Mouse (Mus musculus) intestine, embryonic 16.5 days (tissue): ENCODE measurements at regions not wholly inside any gene's neighbourhood (a gene's known extent, or its start where the extent isn't known, plus 50 kb on each side); places are given as distances from the start of the nearest gene placed in this dataset.

Experiments
- ATAC-seq: fragments of 200-750 bp; cut with Nextera tagmentation; 2 replicates; pipeline ENCODE4 v1.8.0; 2017; ENCODE audit warnings: moderate TSS enrichment, moderate library complexity
- H3K27ac ChIP-seq: fragments of 300-500 bp; sonication (generic); 2 replicates; pipeline ENCODE4 v1.5.1; 2014; ENCODE audit warnings: mild to moderate bottlenecking, low read length
- H3K27me3 ChIP-seq: fragments of 300-500 bp; sonication (generic); replicated peaks from 2 replicates; pipeline ENCODE4 v1.6.1; 2014; ENCODE audit warnings: low read length, control low read depth, mixed read lengths; ENCODE audit not compliant: control insufficient read depth, insufficient read depth
- H3K36me3 ChIP-seq: fragments of 300-500 bp; sonication (generic); 2 replicates; pipeline ENCODE4 v1.6.1; 2014; ENCODE audit warnings: low read length, control low read depth; ENCODE audit not compliant: control insufficient read depth, insufficient read depth
- H3K4me1 ChIP-seq: fragments of 300-500 bp; sonication (generic); 2 replicates; pipeline ENCODE4 v1.6.1; 2014; ENCODE audit warnings: low read length, control low read depth, mixed read lengths; ENCODE audit not compliant: control insufficient read depth, insufficient read depth
- H3K4me2 ChIP-seq: fragments of 300-500 bp; sonication (generic); 2 replicates; pipeline ENCODE4 v1.6.1; 2014; ENCODE audit warnings: low read depth, low read length, control low read depth
- H3K4me3 ChIP-seq: fragments of 300-500 bp; sonication (generic); 2 replicates; pipeline ENCODE4 v1.5.1; 2014; ENCODE audit warnings: mild to moderate bottlenecking, low read length
- H3K9ac ChIP-seq: fragments of 300-500 bp; sonication (generic); 2 replicates; pipeline ENCODE4 v1.6.1; 2014; ENCODE audit warnings: low read depth, low read length
- H3K9me3 ChIP-seq: fragments of 300-500 bp; sonication (generic); 2 replicates; pipeline ENCODE4 v1.6.1; 2016; ENCODE audit warnings: low read length, control low read depth; ENCODE audit not compliant: control insufficient read depth
- WGBS: fragments of 180-500 bp; shearing (Covaris S2); extraction: QIAGEN DNeasy Blood & Tissue Kit; methylation state at CpG from one replicate; pipeline ENCODE4 v1.1.7; 2014; 5-methylcytosine and 5-hydroxymethylcytosine counted together

DNA sequence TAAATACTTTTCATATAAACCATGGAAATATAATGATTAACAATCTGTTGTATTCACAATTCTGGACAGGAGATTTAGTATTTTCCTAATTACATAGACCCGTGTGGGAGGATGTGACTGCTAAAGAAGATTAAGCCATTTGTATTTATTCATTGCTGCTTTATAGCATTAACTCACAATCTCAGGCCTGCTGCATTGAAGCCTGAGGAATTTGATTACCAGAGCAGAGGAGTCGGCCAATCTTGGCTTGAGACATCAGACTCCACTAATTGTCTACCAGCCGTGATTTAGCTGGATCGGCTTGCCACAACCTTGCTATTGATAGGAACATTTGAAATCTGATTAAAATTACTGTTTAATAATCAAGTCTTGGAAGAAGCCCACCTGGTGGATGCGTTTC lies 1007.5 kb downstream of the Adgrl2 start:
- Histone ChIP-seq H3K27ac (no peak overlapping the region), H3K9me3 (no peaks in the 10 kb centered on the region), H3K9ac (no peak overlapping the region), H3K27me3 (no peaks in the 10 kb centered on the region), H3K4me1 (no peaks in the 10 kb centered on the region), H3K36me3 (no peaks in the 10 kb centered on the region), H3K4me2 (no peak overlapping the region), H3K4me3 (no peak overlapping the region)
- WGBS, result 79% methylated on average over 5 of the region's 5 CpGs
- ATAC-seq, result no peak

DNA sequence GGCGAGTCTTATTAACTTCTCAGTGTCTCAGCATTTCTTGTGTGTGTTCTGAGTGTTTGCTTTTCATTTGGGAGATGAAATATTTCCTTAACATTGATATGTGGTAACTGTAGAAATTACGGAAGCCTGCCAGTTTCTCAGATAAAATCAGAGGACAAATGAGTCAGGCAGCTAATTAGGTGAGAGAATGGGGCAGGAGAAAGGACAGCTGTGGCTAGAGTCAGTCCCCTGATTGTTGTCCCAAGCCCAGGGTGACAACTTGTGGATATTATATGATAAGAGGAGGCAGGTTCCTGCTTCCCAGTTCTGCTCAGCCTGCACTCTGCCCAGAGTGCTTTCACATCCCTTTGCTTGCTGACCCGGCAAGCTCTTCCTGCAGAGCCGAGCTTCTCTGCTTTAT lies 1008.7 kb downstream of the Adgrl2 start:
- Histone ChIP-seq H3K9me3 (no peaks in the 10 kb centered on the region), H3K4me3 (no peak overlapping the region), H3K27ac (no peak overlapping the region), H3K27me3 (no peaks in the 10 kb centered on the region), H3K4me2 (no peak overlapping the region), H3K9ac (no peak overlapping the region), H3K36me3 (no peaks in the 10 kb centered on the region), H3K4me1 (no peaks in the 10 kb centered on the region)
- no peak for ATAC-seq
- 56% methylated on average over 4 of the region's 4 CpGs for WGBS

DNA sequence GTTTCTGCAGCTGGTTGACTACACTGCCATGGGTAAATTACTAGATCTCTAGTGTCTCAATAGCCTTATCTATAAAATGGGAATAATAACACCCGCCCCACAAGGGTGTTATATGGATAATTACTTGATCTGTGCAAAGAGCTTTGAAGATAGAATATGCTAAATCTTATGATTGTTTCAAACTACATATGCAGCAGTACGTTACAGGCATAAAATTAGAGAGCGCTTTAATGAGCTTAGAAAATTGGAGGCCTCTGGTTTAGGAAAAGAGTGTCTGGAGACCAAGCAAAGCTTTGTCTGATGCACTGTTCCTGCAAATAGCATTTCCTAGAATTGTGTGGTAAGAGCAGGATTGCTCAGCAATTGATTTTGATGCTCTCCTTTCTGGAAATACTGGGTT lies 1013.8 kb downstream of the Adgrl2 start:
- ATAC-seq, result no peak
- H3K4me1 ChIP-seq, result no peaks in the 10 kb centered on the region
- no peak overlapping the region for H3K4me2 ChIP-seq
- H3K36me3 ChIP-seq, result no peaks in the 10 kb centered on the region
- 87% methylated on average over 3 of the region's 3 CpGs for WGBS
- H3K27me3 ChIP-seq, result no peaks in the 10 kb centered on the region
- H3K27ac ChIP-seq, result no peak overlapping the region
- H3K9ac ChIP-seq, result no peak overlapping the region
- no peak overlapping the region for H3K4me3 ChIP-seq
- no peaks in the 10 kb centered on the region for H3K9me3 ChIP-seq

DNA sequence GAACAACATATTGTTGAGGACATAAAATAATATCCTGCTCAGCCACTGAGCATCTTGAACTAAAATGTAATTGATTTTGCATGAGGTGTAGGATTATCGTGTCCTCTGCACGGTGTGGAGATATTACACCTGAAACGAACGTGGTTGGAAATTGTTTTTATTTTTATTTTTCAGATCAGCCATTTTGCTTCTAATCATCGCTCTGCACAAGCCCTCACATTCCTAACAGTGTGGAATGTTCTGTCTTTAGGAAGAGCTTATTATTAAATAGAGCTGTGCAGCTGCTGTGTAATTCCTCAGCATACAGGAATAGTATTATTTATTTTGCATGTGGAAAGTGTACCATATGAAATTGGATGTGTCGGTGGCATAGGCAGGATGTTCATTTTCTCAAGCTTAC lies 1014.3 kb downstream of the Adgrl2 start:
- no peak for ATAC-seq
- H3K27ac ChIP-seq, result no peak overlapping the region

DNA sequence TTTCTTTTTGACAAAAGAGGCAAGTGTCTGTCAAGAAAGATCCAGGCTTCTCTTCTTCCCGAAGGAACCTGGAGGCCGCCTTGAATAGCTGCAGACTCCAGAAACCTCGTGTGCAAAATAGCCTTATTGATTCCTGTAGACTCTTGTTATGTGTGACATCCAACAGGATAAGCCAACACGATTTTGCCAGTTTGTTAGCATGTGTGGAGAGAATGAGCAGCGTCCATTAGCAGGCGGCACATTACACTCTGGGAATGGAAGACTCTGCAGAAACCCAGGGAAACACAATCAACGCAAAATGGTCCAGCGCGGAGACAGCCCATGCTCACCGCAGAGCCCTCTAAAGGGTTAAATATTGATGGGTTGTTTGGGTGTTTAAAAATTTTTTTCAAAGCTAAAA lies 1014.9 kb downstream of the Adgrl2 start:
- WGBS, result 84% methylated on average over 10 of the region's 10 CpGs
- no peak overlapping the region for H3K4me3 ChIP-seq
- H3K27ac ChIP-seq, result no peak overlapping the region
- ATAC-seq, result no peak
- H3K9me3 ChIP-seq, result no peaks in the 10 kb centered on the region
- H3K4me1 ChIP-seq, result no peaks in the 10 kb centered on the region
- H3K27me3 ChIP-seq, result no peaks in the 10 kb centered on the region
- H3K9ac ChIP-seq, result no peak overlapping the region
- H3K36me3 ChIP-seq, result no peaks in the 10 kb centered on the region
- H3K4me2 ChIP-seq, result no peak overlapping the region

More for the DNA sequence above, 1014.3 kb downstream of the Adgrl2 start:
- no peak overlapping the region for H3K9ac ChIP-seq
- 76% methylated on average over 6 of the region's 6 CpGs for WGBS
- H3K27me3 ChIP-seq, result no peaks in the 10 kb centered on the region
- no peak overlapping the region for H3K4me3 ChIP-seq
- no peaks in the 10 kb centered on the region for H3K9me3 ChIP-seq
- no peaks in the 10 kb centered on the region for H3K36me3 ChIP-seq
- H3K4me2 ChIP-seq, result no peak overlapping the region
- no peaks in the 10 kb centered on the region for H3K4me1 ChIP-seq

DNA sequence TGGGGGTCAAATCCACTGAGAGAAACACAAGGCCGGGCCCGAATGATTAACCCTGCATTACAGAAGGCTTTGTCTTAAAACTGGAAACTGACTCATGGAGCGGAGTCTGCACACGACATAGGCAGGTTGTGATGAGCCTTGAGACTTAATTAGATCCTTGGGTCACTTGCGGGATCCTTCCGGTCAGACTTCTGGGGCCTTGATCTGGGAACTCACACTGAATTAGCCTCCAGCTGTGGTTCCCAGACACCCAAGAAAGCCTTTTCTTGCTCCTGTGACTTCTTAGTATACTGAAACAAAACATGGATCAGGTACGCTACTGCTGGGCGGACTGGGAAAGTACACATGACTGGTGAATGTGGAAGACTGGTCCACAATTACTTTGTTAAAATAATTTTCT lies 1015.8 kb downstream of the Adgrl2 start:
- no peaks in the 10 kb centered on the region for H3K36me3 ChIP-seq
- no peak overlapping the region for H3K9ac ChIP-seq
- no peaks in the 10 kb centered on the region for H3K4me1 ChIP-seq
- no peaks in the 10 kb centered on the region for H3K27me3 ChIP-seq
- no peak overlapping the region for H3K27ac ChIP-seq
- H3K4me2 ChIP-seq, result no peak overlapping the region
- H3K9me3 ChIP-seq, result no peaks in the 10 kb centered on the region
- ATAC-seq, result no peak
- WGBS, result 81% methylated on average over 8 of the region's 8 CpGs
- H3K4me3 ChIP-seq, result no peak overlapping the region

DNA sequence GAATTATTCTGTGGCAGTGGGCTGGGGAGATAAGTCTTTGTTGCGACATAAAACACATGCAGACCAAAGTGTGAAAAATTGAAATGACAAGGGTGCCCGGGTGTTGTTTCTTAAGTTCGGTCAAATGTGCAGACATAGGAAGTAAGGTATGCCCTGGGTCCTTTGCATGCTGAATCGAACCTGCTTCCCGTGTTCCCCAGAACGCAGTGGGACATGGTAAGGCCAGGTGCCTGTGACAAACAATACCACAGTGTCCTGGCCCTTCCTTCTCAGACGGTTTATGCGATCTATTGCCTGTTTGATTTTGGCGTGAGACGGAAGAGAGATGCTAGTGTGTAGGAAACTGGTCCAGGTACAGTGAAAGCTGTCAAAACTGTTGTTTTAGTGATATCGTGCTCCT lies 1022.1 kb downstream of the Adgrl2 start:
- no peaks in the 10 kb centered on the region for H3K9me3 ChIP-seq
- no peak for ATAC-seq
- no peaks in the 10 kb centered on the region for H3K4me1 ChIP-seq
- no peak overlapping the region for H3K4me2 ChIP-seq
- H3K4me3 ChIP-seq, result no peak overlapping the region
- WGBS, result 86% methylated on average over 11 of the region's 11 CpGs
- no peaks in the 10 kb centered on the region for H3K36me3 ChIP-seq
- H3K27me3 ChIP-seq, result no peaks in the 10 kb centered on the region
- no peak overlapping the region for H3K9ac ChIP-seq
- H3K27ac ChIP-seq, result no peak overlapping the region

DNA sequence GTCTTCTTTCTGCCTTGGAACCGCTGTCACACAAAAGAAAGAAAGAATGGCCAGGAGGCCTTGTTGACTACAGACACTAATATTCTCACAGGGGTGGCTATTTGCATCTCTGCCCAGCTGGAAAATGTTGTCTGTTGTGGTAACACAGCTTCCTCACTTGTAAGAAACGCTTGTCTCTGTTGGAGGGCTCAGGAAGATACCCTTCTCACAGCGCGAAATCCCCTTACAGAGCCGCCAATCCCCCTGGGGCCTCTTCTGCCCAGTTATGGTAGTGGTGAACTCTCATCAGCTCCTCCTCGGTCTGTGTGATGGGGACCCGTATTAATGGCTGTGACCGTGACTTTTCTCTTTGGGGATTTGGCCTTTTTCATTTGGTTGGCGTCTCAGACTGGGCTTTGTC lies 1022.5 kb downstream of the Adgrl2 start:
- Histone ChIP-seq H3K36me3 (no peaks in the 10 kb centered on the region), H3K27me3 (no peaks in the 10 kb centered on the region), H3K9me3 (no peaks in the 10 kb centered on the region), H3K4me2 (no peak overlapping the region), H3K27ac (no peak overlapping the region), H3K4me3 (no peak overlapping the region), H3K9ac (no peak overlapping the region), H3K4me1 (no peaks in the 10 kb centered on the region)
- no peak for ATAC-seq
- 73% methylated on average over 9 of the region's 9 CpGs for WGBS

DNA sequence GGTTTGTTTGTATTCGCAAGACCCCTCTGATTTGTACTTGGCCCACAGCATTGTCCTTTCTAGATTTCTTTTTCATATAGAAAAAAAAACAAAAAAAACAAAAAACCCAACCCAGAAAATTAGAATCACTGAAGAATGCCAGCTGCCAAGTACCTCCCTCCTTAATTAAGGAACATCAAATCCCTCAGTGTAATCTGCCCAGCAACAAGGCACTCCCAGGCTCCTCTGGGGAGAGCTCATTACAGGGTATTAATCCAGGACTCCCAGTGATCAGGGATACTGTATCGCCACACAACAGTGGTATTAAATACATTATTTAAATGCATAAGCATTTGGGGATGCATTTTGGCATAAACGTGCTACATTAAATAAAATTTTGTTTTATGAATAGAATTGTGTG lies 1023.1 kb downstream of the Adgrl2 start:
- no peak overlapping the region for H3K4me3 ChIP-seq
- WGBS, result 90% methylated on average over 3 of the region's 3 CpGs
- ATAC-seq, result no peak

DNA sequence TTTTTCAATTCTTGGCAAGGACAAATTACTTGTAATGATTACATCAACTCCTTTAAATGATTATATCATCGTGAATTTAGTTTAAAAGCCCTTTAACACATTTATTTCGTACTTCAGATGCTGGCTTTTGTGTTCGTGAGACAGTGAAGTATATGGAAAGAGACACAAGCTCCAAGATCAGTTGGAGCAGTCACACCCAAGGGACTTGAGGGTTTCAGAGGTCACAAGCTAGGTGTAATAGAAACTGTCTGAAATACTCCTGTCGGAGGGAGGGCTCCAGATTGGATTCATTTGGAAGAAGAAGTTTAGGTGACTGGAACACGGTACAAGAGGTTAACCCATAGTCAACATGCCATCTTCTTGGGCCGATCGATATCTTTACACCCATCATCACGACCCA lies 1023.5 kb downstream of the Adgrl2 start:
- H3K4me1 ChIP-seq, result no peaks in the 10 kb centered on the region

More for the DNA sequence above, 1023.1 kb downstream of the Adgrl2 start:
- no peak overlapping the region for H3K4me2 ChIP-seq
- H3K9me3 ChIP-seq, result no peaks in the 10 kb centered on the region
- H3K4me1 ChIP-seq, result no peaks in the 10 kb centered on the region
- H3K27me3 ChIP-seq, result no peaks in the 10 kb centered on the region
- no peak overlapping the region for H3K9ac ChIP-seq
- no peak overlapping the region for H3K27ac ChIP-seq
- no peaks in the 10 kb centered on the region for H3K36me3 ChIP-seq

More for the DNA sequence above, 1023.5 kb downstream of the Adgrl2 start:
- H3K9ac ChIP-seq, result no peak overlapping the region
- no peaks in the 10 kb centered on the region for H3K36me3 ChIP-seq
- no peak for ATAC-seq
- WGBS, result 88% methylated on average over 8 of the region's 8 CpGs
- no peak overlapping the region for H3K4me2 ChIP-seq
- no peak overlapping the region for H3K4me3 ChIP-seq
- no peaks in the 10 kb centered on the region for H3K27me3 ChIP-seq
- no peaks in the 10 kb centered on the region for H3K9me3 ChIP-seq
- H3K27ac ChIP-seq, result no peak overlapping the region
